Mouse (Mus musculus) myocyte (in vitro differentiated cells): ENCODE measurements at regions not wholly inside any gene's neighbourhood (a gene's known extent, or its start where the extent isn't known, plus 50 kb on each side); places are given as distances from the start of the nearest gene placed in this dataset.
A peak's percentile ranks its signal among the peaks of the same experiment; 100 is the strongest.

ENCODE experiments used
- H3K27me3 ChIP-seq: one replicate; pipeline ENCODE4 v1.6.1; 2011; ENCODE audit not compliant: control insufficient read depth, insufficient read depth, insufficient read length
- H3K36me3 ChIP-seq: one replicate; pipeline ENCODE4 v1.6.1; 2011; ENCODE audit not compliant: control insufficient read depth, insufficient read depth
- H3K4me2 ChIP-seq: one replicate; pipeline ENCODE4 v1.6.1; 2011; ENCODE audit warnings: low read depth, control low read depth
- H3K4me3 ChIP-seq: one replicate; pipeline ENCODE4 v1.5.1; 2011; ENCODE audit warnings: mild to moderate bottlenecking, control low read depth, moderate library complexity
- H3K79me2 ChIP-seq: one replicate; pipeline ENCODE4 v1.6.1; 2011; ENCODE audit not compliant: control insufficient read depth, insufficient read depth
- H3ac ChIP-seq: one replicate; pipeline ENCODE4 v1.6.1; 2011; ENCODE audit not compliant: control insufficient read depth, insufficient read length
- CEBPB ChIP-seq: IDR thresholded peaks from 2 replicates; pipeline ENCODE4 v1.6.1; 2011; ENCODE audit warnings: mild to moderate bottlenecking, moderate library complexity; ENCODE audit not compliant: poor library complexity, insufficient read depth, severe bottlenecking
- E2F4 ChIP-seq: IDR thresholded peaks from one replicate; pipeline ENCODE4 v1.6.1; 2011; ENCODE audit warnings: mild to moderate bottlenecking, control low read depth, moderate library complexity; ENCODE audit not compliant: insufficient read depth
- MAX ChIP-seq: IDR thresholded peaks from one replicate; pipeline ENCODE4 v1.6.1; 2011; ENCODE audit warnings: low read depth, mild to moderate bottlenecking, control low read depth
- MYOD1 ChIP-seq, 3 experiments: IDR thresholded peaks; one replicate each; pipeline ENCODE4 v1.6.1; 2011; ENCODE audit warnings: control low read depth in 2 of 3, low read depth in 2 of 3, mild to moderate bottlenecking in 2 of 3, moderate library complexity in 1 of 3; ENCODE audit not compliant: insufficient read length in 2 of 3, control insufficient read depth in 1 of 3
- MYOG ChIP-seq, 3 experiments: IDR thresholded peaks; one replicate each; pipeline ENCODE4 v1.6.1; 2011; ENCODE audit warnings: control low read depth in 2 of 3, low read depth in 2 of 3, mild to moderate bottlenecking in 2 of 3; ENCODE audit not compliant: insufficient read length in 2 of 3, control insufficient read depth in 1 of 3, insufficient read depth in 1 of 3
- POLR2A ChIP-seq: IDR thresholded peaks from one replicate; pipeline ENCODE4 v1.6.1; 2011; ENCODE audit warnings: low read depth, mild to moderate bottlenecking, control low read depth, moderate library complexity; ENCODE audit not compliant: insufficient read length
- POLR2AphosphoS2 ChIP-seq: IDR thresholded peaks from one replicate; pipeline ENCODE4 v1.6.1; 2011; ENCODE audit warnings: low read depth, control low read depth; ENCODE audit not compliant: insufficient read length
- REST ChIP-seq: IDR thresholded peaks from one replicate; pipeline ENCODE4 v1.6.1; 2011; ENCODE audit warnings: mild to moderate bottlenecking, control low read depth, moderate library complexity; ENCODE audit not compliant: insufficient read depth, insufficient read length
- SRF ChIP-seq: IDR thresholded peaks from one replicate; pipeline ENCODE4 v1.6.1; 2011; ENCODE audit warnings: low read depth; ENCODE audit not compliant: control insufficient read depth, insufficient read length
- TCF12 ChIP-seq: IDR thresholded peaks from one replicate; pipeline ENCODE4 v1.6.1; 2011; ENCODE audit warnings: mild to moderate bottlenecking, control low read depth; ENCODE audit not compliant: poor library complexity, insufficient read depth, severe bottlenecking
- TCF3 ChIP-seq: IDR thresholded peaks from one replicate; pipeline ENCODE4 v1.6.1; 2011; ENCODE audit warnings: low read depth, control low read depth; ENCODE audit not compliant: insufficient read length
- USF1 ChIP-seq: IDR thresholded peaks from one replicate; pipeline ENCODE4 v1.6.1; 2011; ENCODE audit warnings: low read depth, mild to moderate bottlenecking, control low read depth, moderate library complexity

- H3K4me3 ChIP-seq = no peak overlapping the region
Observed at GRCm38 (mm10) chr5:64566451-64567390, 236.5 kb upstream of the Klf3 start.

GRCm38 (mm10) chr5:64567813-64568212 is 235.4 kb upstream of the Klf3 start:
- no peak for TF ChIP-seq REST
- TF ChIP-seq TCF12 = peak; percentile 18
- no peak for TF ChIP-seq MAX
- peak; percentile 55 to 84 (median 62) for TF ChIP-seq MYOD1 (IDR thresholded peaks at IDR 0.05; ENCODE audit: control insufficient read depth in 1 of 3, insufficient read length in 2 of 3, low read depth in 2 of 3)
- peak; percentile 16 to 85 (median 41) for TF ChIP-seq MYOG (IDR thresholded peaks at IDR 0.05; ENCODE audit: control insufficient read depth in 1 of 3, insufficient read depth in 1 of 3, insufficient read length in 2 of 3, low read depth in 2 of 3)
- no peak for TF ChIP-seq USF1
- no peaks in the 10 kb centered on the region for H3K36me3 ChIP-seq
- H3K4me3 ChIP-seq = no peak overlapping the region
- H3K79me2 ChIP-seq = no peaks in the 10 kb centered on the region
- no peak overlapping the region for H3K4me2 ChIP-seq
- no peak overlapping the region for H3ac ChIP-seq
- no peaks in the 10 kb centered on the region for H3K27me3 ChIP-seq

More at GRCm38 (mm10) chr5:64566451-64567390, 236.5 kb upstream of the Klf3 start:
- no peaks in the 10 kb centered on the region for H3K36me3 ChIP-seq
- no peak overlapping the region for H3ac ChIP-seq
- H3K4me2 ChIP-seq = no peak overlapping the region
- H3K27me3 ChIP-seq = no peaks in the 10 kb centered on the region
- no peaks in the 10 kb centered on the region for H3K79me2 ChIP-seq
- TF ChIP-seq MYOD1 (IDR thresholded peaks at IDR 0.05; ENCODE audit: control insufficient read depth in 1 of 3, insufficient read length in 2 of 3, low read depth in 2 of 3) = no peak
- TF ChIP-seq MYOG (IDR thresholded peaks at IDR 0.05; ENCODE audit: control insufficient read depth in 1 of 3, insufficient read depth in 1 of 3, insufficient read length in 2 of 3, low read depth in 2 of 3) = no peak
- no peak for TF ChIP-seq TCF3
- TF ChIP-seq REST = no peak
- TF ChIP-seq CEBPB = no peak
- no peak for TF ChIP-seq TCF12
- TF ChIP-seq POLR2AphosphoS2 = no peak
- TF ChIP-seq MAX = no peak
- no peak for TF ChIP-seq POLR2A
- TF ChIP-seq USF1 = no peak
- TF ChIP-seq E2F4 = no peak
- TF ChIP-seq SRF = no peak

DNA sequence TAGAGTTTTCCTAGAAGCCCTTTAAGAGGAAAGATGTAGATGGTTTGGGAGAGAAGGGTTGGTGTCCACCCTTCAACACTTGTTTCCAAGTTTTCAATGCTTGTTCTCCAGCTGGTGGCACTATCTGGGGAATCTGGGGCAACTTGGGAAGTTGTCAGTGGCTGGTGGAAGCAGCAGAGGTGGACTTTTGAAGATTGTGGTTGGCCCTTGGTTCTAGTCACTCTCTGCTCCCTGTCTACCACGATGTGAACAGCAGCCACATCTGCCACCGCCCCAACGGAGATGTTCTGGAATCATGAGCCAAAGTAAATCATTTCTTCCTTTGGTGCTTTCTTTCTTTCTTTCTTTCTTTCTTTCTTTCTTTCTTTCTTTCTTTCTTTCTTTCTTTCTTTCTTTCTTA is 234.9 kb upstream of the Klf3 start:
- Histone ChIP-seq H3K36me3 (no peaks in the 10 kb centered on the region), H3K27me3 (no peaks in the 10 kb centered on the region), H3K4me2 (no peak overlapping the region), H3K79me2 (no peaks in the 10 kb centered on the region), H3K4me3 (no peak overlapping the region), H3ac (no peak overlapping the region)
- TF ChIP-seq MAX (no peak), CEBPB (no peak), TCF3 (no peak), POLR2A (no peak), USF1 (no peak), E2F4 (no peak), POLR2AphosphoS2 (no peak), SRF (no peak), MYOG (IDR thresholded peaks at IDR 0.05; ENCODE audit: control insufficient read depth in 1 of 3, insufficient read depth in 1 of 3, insufficient read length in 2 of 3, low read depth in 2 of 3) (no peak), TCF12 (no peak), REST (no peak)

- Histone ChIP-seq H3K4me2 (no peak overlapping the region), H3K4me3 (no peak overlapping the region), H3K27me3 (no peaks in the 10 kb centered on the region), H3K79me2 (no peaks in the 10 kb centered on the region), H3ac (no peak overlapping the region), H3K36me3 (no peaks in the 10 kb centered on the region)
- TF ChIP-seq TCF12 (no peak), CEBPB (no peak), MAX (no peak), TCF3 (no peak), USF1 (no peak), E2F4 (no peak), REST (no peak), POLR2AphosphoS2 (no peak), POLR2A (no peak), MYOD1 (IDR thresholded peaks at IDR 0.05; ENCODE audit: control insufficient read depth in 1 of 3, insufficient read length in 2 of 3, low read depth in 2 of 3) (no peak), MYOG (IDR thresholded peaks at IDR 0.05; ENCODE audit: control insufficient read depth in 1 of 3, insufficient read depth in 1 of 3, insufficient read length in 2 of 3, low read depth in 2 of 3) (no peak), SRF (no peak)
Observed at GRCm38 (mm10) chr5:64574386-64574785, 228.8 kb upstream of the Klf3 start.
